Mouse (Mus musculus) heart, embryonic 14.5 days (tissue): ENCODE measurements at regions not wholly inside any gene's neighbourhood (a gene's known extent, or its start where the extent isn't known, plus 50 kb on each side); places are given as distances from the start of the nearest gene placed in this dataset.

Source experiments
- ATAC-seq: fragments of 200-750 bp; cut with Nextera tagmentation; 2 replicates; pipeline ENCODE4 v1.8.0; 2017; ENCODE audit warnings: low read depth, moderate TSS enrichment; ENCODE audit not compliant: insufficient number of reproducible peaks, insufficient read depth, low FRiP score
- H3K27ac ChIP-seq, 2 experiments: fragments of 200-500 bp in 1 of 2; fragments of 300-500 bp in 1 of 2; sonication (generic) in 1 of 2; replicated peaks in 1 of 2; 2 replicates each; pipeline ENCODE4 v1.5.1; 2012 to 2014; ENCODE audit warnings: low read depth in 2 of 2, low read length in 2 of 2, control low read depth in 1 of 2, mild to moderate bottlenecking in 1 of 2, mixed read lengths in 1 of 2; ENCODE audit not compliant: control insufficient read depth in 1 of 2, insufficient read depth in 1 of 2
- H3K27me3 ChIP-seq: fragments of 300-500 bp; sonication (generic); 2 replicates; pipeline ENCODE4 v1.6.1; 2014; ENCODE audit warnings: mild to moderate bottlenecking, low read length, control low read depth; ENCODE audit not compliant: control insufficient read depth, insufficient read depth
- H3K36me3 ChIP-seq: fragments of 300-500 bp; sonication (generic); 2 replicates; pipeline ENCODE4 v1.6.1; 2014; ENCODE audit warnings: mild to moderate bottlenecking, control low read depth, low read length, mixed read lengths; ENCODE audit not compliant: control insufficient read depth, insufficient read depth
- H3K4me1 ChIP-seq, 2 experiments: fragments of 200-500 bp in 1 of 2; fragments of 300-500 bp in 1 of 2; sonication (generic) in 1 of 2; 2 replicates each; pipeline ENCODE4 v1.6.1; 2012 to 2014; ENCODE audit warnings: low read length in 2 of 2, control low read depth in 1 of 2, mixed read lengths in 1 of 2; ENCODE audit not compliant: control insufficient read depth in 2 of 2, insufficient read depth in 2 of 2
- H3K4me2 ChIP-seq: fragments of 300-500 bp; sonication (generic); 2 replicates; pipeline ENCODE4 v1.6.1; 2014; ENCODE audit warnings: mild to moderate bottlenecking, low read length
- H3K4me3 ChIP-seq, 2 experiments: fragments of 200-500 bp in 1 of 2; fragments of 300-500 bp in 1 of 2; sonication (generic) in 1 of 2; 2 replicates each; pipeline ENCODE4 v1.5.1; 2012 to 2014; ENCODE audit warnings: low read length in 2 of 2, mild to moderate bottlenecking in 2 of 2, control low read depth in 1 of 2, low read depth in 1 of 2, moderate library complexity in 1 of 2; ENCODE audit not compliant: control insufficient read depth in 1 of 2, insufficient read depth in 1 of 2
- H3K9ac ChIP-seq: fragments of 300-500 bp; sonication (generic); 2 replicates; pipeline ENCODE4 v1.6.1; 2014; ENCODE audit warnings: mild to moderate bottlenecking, low read length
- H3K9me3 ChIP-seq: fragments of 300-500 bp; sonication (generic); 2 replicates; pipeline ENCODE4 v1.6.1; 2016; ENCODE audit warnings: low read length, control low read depth; ENCODE audit not compliant: control insufficient read depth
- WGBS: fragments of 180-500 bp; shearing (Covaris S2); extraction: QIAGEN DNeasy Blood & Tissue Kit; methylation state at CpG from one replicate; pipeline ENCODE4 v1.1.7; 2014; 5-methylcytosine and 5-hydroxymethylcytosine counted together

GRCm38 (mm10) chr12:56058463-56058862 is 222.3 kb downstream of the Brms1l start:
- Histone ChIP-seq H3K27me3 (no peaks in the 10 kb centered on the region), H3K27ac (no peak overlapping the region)

GRCm38 (mm10) chr12:56055382-56055781 is 219.3 kb downstream of the Brms1l start:
- Histone ChIP-seq H3K4me1 (no peaks in the 10 kb centered on the region), H3K4me2 (no peak overlapping the region), H3K27me3 (no peaks in the 10 kb centered on the region), H3K9ac (no peak overlapping the region), H3K36me3 (no peaks in the 10 kb centered on the region), H3K27ac (no peak overlapping the region), H3K9me3 (0 out of 2 replicates have a peak, but pooled peaks cover 2% of the 10 kb centered on the region), H3K4me3 (no peak overlapping the region)
- 50% methylated on average over 6 of the region's 6 CpGs for WGBS
- no peak for ATAC-seq

More at GRCm38 (mm10) chr12:56058463-56058862, 222.3 kb downstream of the Brms1l start:
- H3K9me3 ChIP-seq = no peaks in the 10 kb centered on the region
- H3K4me3 ChIP-seq = no peak overlapping the region
- ATAC-seq = no peak
- WGBS = 11% methylated on average over 17 of the region's 17 CpGs
- H3K36me3 ChIP-seq = no peaks in the 10 kb centered on the region
- no peak overlapping the region for H3K4me2 ChIP-seq
- no peaks in the 10 kb centered on the region for H3K4me1 ChIP-seq
- no peak overlapping the region for H3K9ac ChIP-seq

- Histone ChIP-seq H3K9ac (no peak overlapping the region), H3K36me3 (no peaks in the 10 kb centered on the region), H3K4me3 (no peak overlapping the region), H3K4me1 (no peaks in the 10 kb centered on the region), H3K4me2 (no peak overlapping the region), H3K27ac (no peak overlapping the region), H3K9me3 (0 out of 2 replicates have a peak, but pooled peaks cover 4% of the 10 kb centered on the region), H3K27me3 (no peaks in the 10 kb centered on the region)
- no peak for ATAC-seq
- 87% methylated on average over 3 of the region's 3 CpGs for WGBS
These were observed 209.9 kb downstream of the Brms1l start for GRCm38 (mm10) chr12:56046050-56046449.

GRCm38 (mm10) chr12:56020954-56021514 is 184.9 kb downstream of the Brms1l start:
- 23% methylated on average over 7 of the region's 7 CpGs for WGBS
- Histone ChIP-seq H3K9ac (no peak overlapping the region), H3K27ac (no peak overlapping the region), H3K4me3 (no peak overlapping the region), H3K9me3 (no peaks in the 10 kb centered on the region), H3K4me1 (no peaks in the 10 kb centered on the region), H3K36me3 (no peaks in the 10 kb centered on the region), H3K27me3 (no peaks in the 10 kb centered on the region), H3K4me2 (no peak overlapping the region)
- ATAC-seq = no peak

- ATAC-seq = no peak
- Histone ChIP-seq H3K27me3 (no peaks in the 10 kb centered on the region), H3K4me3 (no peak overlapping the region), H3K27ac (no peak overlapping the region), H3K9me3 (no peaks in the 10 kb centered on the region), H3K36me3 (no peaks in the 10 kb centered on the region), H3K4me2 (no peak overlapping the region), H3K4me1 (no peaks in the 10 kb centered on the region), H3K9ac (no peak overlapping the region)
- 25% methylated on average over 1 of the region's 1 CpGs for WGBS
These were observed 184.4 kb downstream of the Brms1l start for GRCm38 (mm10) chr12:56020547-56020946.

- no peak overlapping the region for H3K4me3 ChIP-seq
- no peak overlapping the region for H3K27ac ChIP-seq
- no peak for ATAC-seq
- no peaks in the 10 kb centered on the region for H3K4me1 ChIP-seq
- no peaks in the 10 kb centered on the region for H3K27me3 ChIP-seq
- no peaks in the 10 kb centered on the region for H3K36me3 ChIP-seq
- 57% methylated on average over 4 of the region's 4 CpGs for WGBS
- H3K4me2 ChIP-seq = no peak overlapping the region
- no peak overlapping the region for H3K9ac ChIP-seq
- no peaks in the 10 kb centered on the region for H3K9me3 ChIP-seq
These were observed 173.9 kb downstream of the Brms1l start for GRCm38 (mm10) chr12:56009976-56010375.

GRCm38 (mm10) chr12:56005846-56006245 is 169.7 kb downstream of the Brms1l start:
- no peaks in the 10 kb centered on the region for H3K9me3 ChIP-seq
- H3K9ac ChIP-seq = no peak overlapping the region
- H3K4me2 ChIP-seq = no peak overlapping the region
- 76% methylated on average over 4 of the region's 4 CpGs for WGBS
- H3K36me3 ChIP-seq = no peaks in the 10 kb centered on the region
- no peak for ATAC-seq
- no peaks in the 10 kb centered on the region for H3K27me3 ChIP-seq
- no peak overlapping the region for H3K4me3 ChIP-seq
- no peak overlapping the region for H3K27ac ChIP-seq
- no peaks in the 10 kb centered on the region for H3K4me1 ChIP-seq

- ATAC-seq = no peak
- Histone ChIP-seq H3K9ac (no peak overlapping the region), H3K4me1 (no peaks in the 10 kb centered on the region), H3K4me3 (no peak overlapping the region), H3K27me3 (no peaks in the 10 kb centered on the region), H3K4me2 (no peak overlapping the region), H3K9me3 (no peaks in the 10 kb centered on the region), H3K36me3 (no peaks in the 10 kb centered on the region), H3K27ac (no peak overlapping the region)
- WGBS = 57% methylated on average over 6 of the region's 6 CpGs
These were observed 169.2 kb downstream of the Brms1l start for GRCm38 (mm10) chr12:56005321-56005720.
